Mouse (Mus musculus) midbrain, embryonic 15.5 days (tissue): ENCODE results near the gene Dpysl5. TPM values are rescaled to one million over a fixed set of nuclear protein-coding genes. Genes with fewer than 3 reads are reported as not detected.

Experiments used
- ATAC-seq: fragments of 200-750 bp; cut with Nextera tagmentation; replicated peaks from 2 replicates; pipeline ENCODE4 v1.8.0; 2017; ENCODE audit warnings: moderate TSS enrichment
- H3K27ac ChIP-seq: fragments of 300-500 bp; sonication (generic); 2 replicates; pipeline ENCODE4 v1.5.1; 2015; ENCODE audit warnings: mild to moderate bottlenecking, inconsistent platforms
- H3K27me3 ChIP-seq: fragments of 300-500 bp; sonication (generic); replicated peaks from 2 replicates; pipeline ENCODE4 v1.6.1; 2015; ENCODE audit warnings: inconsistent platforms
- H3K36me3 ChIP-seq: fragments of 300-500 bp; sonication (generic); replicated peaks from 2 replicates; pipeline ENCODE4 v1.6.1; 2015; ENCODE audit warnings: inconsistent platforms
- H3K4me1 ChIP-seq: fragments of 300-500 bp; sonication (generic); 2 replicates; pipeline ENCODE4 v1.6.1; 2015; ENCODE audit warnings: inconsistent platforms
- H3K4me2 ChIP-seq: fragments of 300-500 bp; sonication (generic); 2 replicates; pipeline ENCODE4 v1.6.1; 2015; ENCODE audit warnings: inconsistent platforms, mild to moderate bottlenecking, moderate library complexity
- H3K4me3 ChIP-seq: fragments of 300-500 bp; sonication (generic); 2 replicates; pipeline ENCODE4 v1.5.1; 2015; ENCODE audit warnings: mild to moderate bottlenecking, inconsistent platforms
- H3K9ac ChIP-seq: fragments of 300-500 bp; sonication (generic); 2 replicates; pipeline ENCODE4 v1.6.1; 2015; ENCODE audit warnings: mild to moderate bottlenecking, inconsistent platforms
- H3K9me3 ChIP-seq: fragments of 300-500 bp; sonication (generic); 2 replicates; pipeline ENCODE4 v1.6.1; 2016; ENCODE audit warnings: inconsistent platforms
- WGBS: fragments of 180-500 bp; shearing (Covaris S2); methylation state at CpG from one replicate; pipeline ENCODE4 v1.1.7; 2015; ENCODE audit warnings: mixed read lengths; 5-methylcytosine and 5-hydroxymethylcytosine counted together
- polyA plus RNA-seq: library from polyadenylated mRNA; unstranded; fragments of >200 nt; fragmentation: Nextera tagmentation; extraction: Ambion mirVana; gene quantifications from 2 replicates; pipeline ENCODE4 v1.2.1, GENCODE M21; 2015

Gene Dpysl5
- polyA plus RNA-seq, 1 experiment from 2014 or later = 293 TPM

GRCm38 (mm10) chr5:30774601-30775371 lies 63.4 kb downstream of the Dpysl5 start:
- peaks cover 28% of the 10 kb centered on the region for H3K4me1 ChIP-seq
- H3K27ac ChIP-seq = peak overlapping the region; percentile 75
- peak overlapping the region; percentile 17; the same call in 1 of the 2 replicates for H3K4me3 ChIP-seq
- no peaks in the 10 kb centered on the region for H3K27me3 ChIP-seq
- WGBS = 9% methylated on average over 20 of the region's 20 CpGs
- ATAC-seq = peak; percentile 74
- peak overlapping the region; percentile 47 for H3K4me2 ChIP-seq
- H3K36me3 ChIP-seq = peaks cover 20% of the 10 kb centered on the region
- H3K9ac ChIP-seq = peak overlapping the region; percentile 34
- no peaks in the 10 kb centered on the region for H3K9me3 ChIP-seq

GRCm38 (mm10) chr5:30780699-30781098 lies 69.3 kb downstream of the Dpysl5 start:
- no peak overlapping the region for H3K4me2 ChIP-seq
- H3K4me3 ChIP-seq = no peak overlapping the region
- peaks cover 69% of the 10 kb centered on the region for H3K36me3 ChIP-seq
- H3K9me3 ChIP-seq = no peaks in the 10 kb centered on the region
- H3K27me3 ChIP-seq = no peaks in the 10 kb centered on the region
- ATAC-seq = no peak
- no peak overlapping the region for H3K27ac ChIP-seq
- peaks cover under 1% of the 10 kb centered on the region; the same call in 1 of the 2 replicates for H3K4me1 ChIP-seq
- no peak overlapping the region for H3K9ac ChIP-seq
- WGBS = 87% methylated on average over 9 of the region's 9 CpGs

GRCm38 (mm10) chr5:30781147-30781546 lies 69.8 kb downstream of the Dpysl5 start:
- no peaks in the 10 kb centered on the region for H3K4me1 ChIP-seq
- ATAC-seq = no peak
- no peaks in the 10 kb centered on the region for H3K9me3 ChIP-seq
- H3K27me3 ChIP-seq = no peaks in the 10 kb centered on the region
- peaks cover 71% of the 10 kb centered on the region for H3K36me3 ChIP-seq
- H3K4me3 ChIP-seq = no peak overlapping the region
- H3K27ac ChIP-seq = no peak overlapping the region
- H3K4me2 ChIP-seq = no peak overlapping the region
- H3K9ac ChIP-seq = no peak overlapping the region
- WGBS = 41% methylated on average over 3 of the region's 3 CpGs

DNA sequence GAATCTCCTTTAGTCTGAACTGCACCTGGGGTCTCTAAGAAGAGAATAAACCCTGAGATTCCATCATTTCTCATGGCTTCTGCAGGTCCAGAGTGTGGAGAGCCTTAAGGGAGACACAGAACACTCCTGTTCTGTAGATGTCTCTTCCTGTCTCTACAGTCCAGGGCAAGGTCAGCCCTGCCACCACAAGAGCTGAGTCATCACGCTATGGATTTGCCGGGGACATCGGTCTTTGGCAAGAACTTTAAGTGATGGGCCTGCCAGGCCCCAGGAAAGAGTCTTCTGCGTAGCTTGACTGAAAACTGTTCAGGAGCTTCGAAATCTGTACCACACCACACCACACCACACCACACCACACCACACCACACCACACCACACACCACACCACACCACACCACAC lies 76.0 kb downstream of the Dpysl5 start:
- no peak overlapping the region for H3K4me2 ChIP-seq
- no peak overlapping the region for H3K9ac ChIP-seq
- peaks cover 73% of the 10 kb centered on the region for H3K36me3 ChIP-seq
- WGBS = 94% methylated on average over 5 of the region's 5 CpGs
- H3K27me3 ChIP-seq = no peaks in the 10 kb centered on the region
- H3K4me3 ChIP-seq = no peak overlapping the region
- H3K27ac ChIP-seq = no peak overlapping the region
- no peaks in the 10 kb centered on the region for H3K9me3 ChIP-seq
- no peaks in the 10 kb centered on the region for H3K4me1 ChIP-seq
- no peak for ATAC-seq

DNA sequence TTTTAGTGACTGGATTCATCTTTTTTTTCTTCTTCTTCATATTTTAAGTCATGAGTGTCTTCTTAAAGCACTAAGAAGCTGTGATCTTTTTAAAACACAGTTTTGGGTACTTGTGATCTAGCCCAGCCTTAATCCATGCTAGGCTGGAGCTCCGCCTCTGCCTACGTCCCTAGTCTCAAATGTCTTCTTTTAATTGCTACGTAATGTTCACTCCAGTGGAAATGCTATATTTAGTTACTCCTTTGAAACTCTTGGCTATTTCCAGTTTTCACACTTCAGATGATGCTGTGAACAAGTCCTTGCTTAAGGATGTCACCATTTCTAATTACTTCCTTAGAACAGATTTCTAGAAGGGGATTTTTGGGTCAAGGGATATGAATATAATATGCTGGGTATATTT lies 78.7 kb downstream of the Dpysl5 start:
- 89% methylated on average over 3 of the region's 3 CpGs for WGBS
- ATAC-seq = no peak
- Histone ChIP-seq H3K4me3 (no peak overlapping the region), H3K4me1 (no peaks in the 10 kb centered on the region), H3K9me3 (no peaks in the 10 kb centered on the region), H3K27ac (no peak overlapping the region), H3K9ac (no peak overlapping the region), H3K4me2 (no peak overlapping the region), H3K27me3 (no peaks in the 10 kb centered on the region), H3K36me3 (peaks cover 72% of the 10 kb centered on the region)

- Histone ChIP-seq H3K27ac (0 out of 2 replicates have a peak overlapping the region, but pooled peaks have one; percentile 25), H3K9me3 (no peaks in the 10 kb centered on the region), H3K4me2 (no peak overlapping the region), H3K4me1 (peaks cover 6% of the 10 kb centered on the region), H3K27me3 (no peaks in the 10 kb centered on the region), H3K4me3 (no peak overlapping the region), H3K36me3 (peaks cover 65% of the 10 kb centered on the region), H3K9ac (no peak overlapping the region)
- ATAC-seq = peak; percentile 48
- WGBS = 15% methylated on average over 12 of the region's 12 CpGs
Measured at GRCm38 (mm10) chr5:30796125-30796524, 84.8 kb downstream of the Dpysl5 start.

GRCm38 (mm10) chr5:30797482-30797881 lies 86.1 kb downstream of the Dpysl5 start:
- no peak overlapping the region for H3K4me3 ChIP-seq
- WGBS = 47% methylated on average over 7 of the region's 7 CpGs
- peaks cover 52% of the 10 kb centered on the region for H3K36me3 ChIP-seq
- H3K27ac ChIP-seq = peak overlapping the region; percentile 60
- peaks cover 6% of the 10 kb centered on the region for H3K4me1 ChIP-seq
- no peaks in the 10 kb centered on the region for H3K9me3 ChIP-seq
- no peak overlapping the region for H3K4me2 ChIP-seq
- H3K27me3 ChIP-seq = no peaks in the 10 kb centered on the region
- ATAC-seq = peak; percentile 41; the same call in 1 of the 2 replicates
- no peak overlapping the region for H3K9ac ChIP-seq

GRCm38 (mm10) chr5:30797982-30798381 lies 86.6 kb downstream of the Dpysl5 start:
- H3K27ac ChIP-seq = 0 out of 2 replicates have a peak overlapping the region, but pooled peaks have one; percentile 60
- peaks cover 6% of the 10 kb centered on the region for H3K4me1 ChIP-seq
- peaks cover 51% of the 10 kb centered on the region for H3K36me3 ChIP-seq
- ATAC-seq = no peak
- WGBS = 83% methylated on average over 8 of the region's 8 CpGs
- no peak overlapping the region for H3K9ac ChIP-seq
- H3K27me3 ChIP-seq = no peaks in the 10 kb centered on the region
- H3K4me2 ChIP-seq = no peak overlapping the region
- no peak overlapping the region for H3K4me3 ChIP-seq
- no peaks in the 10 kb centered on the region for H3K9me3 ChIP-seq

- peaks cover 42% of the 10 kb centered on the region for H3K36me3 ChIP-seq
- ATAC-seq = no peak
- no peak overlapping the region for H3K9ac ChIP-seq
- no peak overlapping the region for H3K27ac ChIP-seq
- H3K4me1 ChIP-seq = peaks cover 6% of the 10 kb centered on the region
- no peak overlapping the region for H3K4me2 ChIP-seq
- H3K9me3 ChIP-seq = no peaks in the 10 kb centered on the region
- WGBS = 83% methylated on average over 6 of the region's 6 CpGs
- no peaks in the 10 kb centered on the region for H3K27me3 ChIP-seq
- no peak overlapping the region for H3K4me3 ChIP-seq
Measured at GRCm38 (mm10) chr5:30798965-30799364, 87.6 kb downstream of the Dpysl5 start.

DNA sequence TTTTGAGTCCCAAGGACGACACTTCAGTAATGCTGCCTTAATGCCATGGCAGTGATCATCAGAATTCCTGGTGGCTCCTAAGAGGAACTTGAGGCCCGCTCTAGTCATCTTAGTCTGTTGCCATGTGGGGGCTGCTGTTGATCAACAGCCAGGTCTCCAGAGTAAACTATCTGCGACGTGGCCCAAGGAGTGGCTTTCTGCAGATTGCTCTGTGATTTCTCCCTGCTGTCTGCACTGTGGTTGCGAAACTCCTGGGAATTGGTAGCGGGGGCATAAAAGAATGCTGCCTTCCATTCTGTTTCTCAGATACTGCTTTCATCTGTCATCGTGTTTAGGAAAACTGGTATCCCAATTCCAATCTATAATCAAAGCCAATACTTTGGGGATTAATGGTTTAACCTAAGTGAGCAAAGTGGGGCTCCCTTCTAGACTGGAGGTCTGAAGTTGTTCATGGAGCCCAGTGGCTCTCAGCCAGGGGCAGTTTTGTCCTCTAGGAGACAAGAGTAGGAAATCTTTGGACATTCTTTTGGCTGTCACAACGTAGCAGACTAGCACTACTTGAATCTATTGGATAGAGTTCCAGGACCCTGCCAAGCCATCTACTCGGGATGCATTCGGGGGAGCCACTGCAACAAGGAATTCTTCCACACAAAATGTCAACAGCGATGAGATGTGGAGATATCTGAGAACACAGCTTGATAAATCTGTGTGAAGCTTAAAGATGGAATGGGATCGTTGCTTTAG lies 91.5 kb downstream of the Dpysl5 start:
- no peak overlapping the region for H3K4me2 ChIP-seq
- WGBS = 82% methylated on average over 12 of the region's 12 CpGs
- H3K9me3 ChIP-seq = no peaks in the 10 kb centered on the region
- H3K27me3 ChIP-seq = no peaks in the 10 kb centered on the region
- ATAC-seq = no peak
- no peaks in the 10 kb centered on the region for H3K4me1 ChIP-seq
- H3K36me3 ChIP-seq = peaks cover 8% of the 10 kb centered on the region; the same call in 1 of the 2 replicates
- H3K9ac ChIP-seq = no peak overlapping the region
- H3K4me3 ChIP-seq = no peak overlapping the region
- H3K27ac ChIP-seq = no peak overlapping the region

DNA sequence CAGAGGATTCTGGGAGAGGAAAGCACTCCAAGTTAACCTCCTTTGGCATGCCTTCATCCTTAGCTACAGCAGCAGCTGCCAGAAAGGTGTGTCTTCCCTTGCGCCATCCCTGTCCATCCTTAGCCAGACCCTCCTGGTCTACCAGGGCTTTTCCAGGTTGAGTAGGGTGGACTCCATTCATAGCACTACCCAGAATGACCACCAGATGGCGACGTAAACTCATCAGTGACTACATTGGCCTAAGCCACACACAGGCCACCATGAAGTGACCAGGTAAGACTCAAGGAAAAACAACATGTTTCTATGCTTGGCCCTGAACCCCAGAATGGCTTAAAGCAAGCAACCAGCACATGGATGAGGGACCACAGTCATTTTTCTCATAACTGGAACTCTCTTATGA lies 94.7 kb downstream of the Dpysl5 start:
- no peak overlapping the region for H3K9ac ChIP-seq
- H3K27ac ChIP-seq = no peak overlapping the region
- H3K4me1 ChIP-seq = no peaks in the 10 kb centered on the region
- H3K4me3 ChIP-seq = no peak overlapping the region
- H3K9me3 ChIP-seq = no peaks in the 10 kb centered on the region
- WGBS = 4% methylated on average over 3 of the region's 3 CpGs
- peak; percentile 83 for ATAC-seq
- H3K4me2 ChIP-seq = no peak overlapping the region; the same call in 1 of the 2 replicates
- no peaks in the 10 kb centered on the region for H3K27me3 ChIP-seq
- no peaks in the 10 kb centered on the region for H3K36me3 ChIP-seq

DNA sequence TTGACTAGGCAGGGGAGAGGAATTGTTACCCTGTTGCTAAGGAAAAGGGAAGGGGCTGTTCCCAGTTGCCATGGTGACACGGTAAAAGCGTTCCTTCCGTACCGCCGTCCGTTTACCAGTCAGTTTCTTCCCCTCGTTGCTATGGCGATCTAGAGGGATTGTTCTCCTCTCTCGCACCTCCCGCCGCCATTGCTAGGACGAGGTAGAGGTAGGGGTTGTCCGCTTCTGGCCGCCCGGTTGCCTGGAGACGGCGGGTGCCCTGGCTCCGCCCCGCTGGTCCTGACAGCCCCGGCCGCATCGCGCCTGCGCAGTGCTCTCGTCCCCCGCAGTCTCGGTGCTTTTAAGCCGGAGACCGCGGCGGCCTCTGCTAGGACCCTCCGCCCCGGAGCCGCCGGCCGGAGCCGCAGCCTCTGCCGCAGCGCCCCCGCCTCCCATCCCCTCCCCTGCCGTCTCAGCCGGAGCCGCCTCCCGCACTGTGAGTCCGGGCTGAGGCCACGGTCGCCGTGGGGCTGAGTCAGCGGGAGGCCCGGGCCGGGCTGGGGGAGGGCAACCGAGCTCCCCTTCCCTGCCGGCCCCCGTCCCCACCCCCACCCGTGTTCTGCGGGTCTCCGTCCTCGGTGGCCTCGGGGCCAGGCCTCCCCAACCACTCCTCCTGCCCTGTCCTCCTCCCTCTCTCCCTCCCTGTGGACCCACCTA lies 103.2 kb downstream of the Dpysl5 start, which contains the start of gene Mapre3:
TSS of gene Mapre3 (plus strand) at position 218 of the 696 bp plus-strand sequence.
- Histone ChIP-seq H3K4me1 (peaks cover 38% of the 10 kb centered on the region), H3K27ac (peak within 1 kb of the TSS; percentile 94), H3K27me3 (no peaks in the 10 kb centered on the region), H3K4me3 (peak within 1 kb of the TSS; percentile 71), H3K9ac (peak within 1 kb of the TSS; percentile 80), H3K4me2 (peak within 1 kb of the TSS; percentile 75), H3K9me3 (no peaks in the 10 kb centered on the region), H3K36me3 (no peaks in the 10 kb centered on the region)
- ATAC-seq = peak; percentile 98
- under 1% methylated on average over 57 of the region's 59 CpGs for WGBS
